Mouse (Mus musculus) forebrain, embryonic 15.5 days (tissue): ENCODE results near the gene Fcgr4. TPM values are rescaled to one million over a fixed set of nuclear protein-coding genes. Genes with fewer than 3 reads are reported as not detected.
A peak's percentile ranks its signal among the peaks of the same experiment; 100 is the strongest.
"Not testable (repeated sequence)": the region's sequence is repeated elsewhere in the genome, so short reads cannot be mapped to it uniquely, and the experiment has no call there.

Experiments
- ATAC-seq: fragments of 200-750 bp; cut with Nextera tagmentation; replicated peaks from 2 replicates; pipeline ENCODE4 v1.8.0; 2017; ENCODE audit warnings: mild to moderate bottlenecking, moderate TSS enrichment, moderate library complexity
- H3K27ac ChIP-seq: fragments of 300-500 bp; sonication (generic); replicated peaks from 2 replicates; pipeline ENCODE4 v1.5.1; 2015; ENCODE audit warnings: mild to moderate bottlenecking, inconsistent platforms
- H3K27me3 ChIP-seq: fragments of 300-500 bp; sonication (generic); 2 replicates; pipeline ENCODE4 v1.6.1; 2015; ENCODE audit warnings: inconsistent platforms
- H3K36me3 ChIP-seq: fragments of 300-500 bp; sonication (generic); 2 replicates; pipeline ENCODE4 v1.6.1; 2015; ENCODE audit warnings: mild to moderate bottlenecking, inconsistent platforms
- H3K4me1 ChIP-seq: fragments of 300-500 bp; sonication (generic); 2 replicates; pipeline ENCODE4 v1.6.1; 2015; ENCODE audit warnings: inconsistent platforms
- H3K4me2 ChIP-seq: fragments of 300-500 bp; sonication (generic); replicated peaks from 2 replicates; pipeline ENCODE4 v1.6.1; 2015; ENCODE audit warnings: mild to moderate bottlenecking, inconsistent platforms
- H3K4me3 ChIP-seq: fragments of 300-500 bp; sonication (generic); 2 replicates; pipeline ENCODE4 v1.5.1; 2015; ENCODE audit warnings: mild to moderate bottlenecking, inconsistent platforms
- H3K9ac ChIP-seq: fragments of 300-500 bp; sonication (generic); replicated peaks from 2 replicates; pipeline ENCODE4 v1.6.1; 2015; ENCODE audit warnings: mild to moderate bottlenecking, inconsistent platforms
- H3K9me3 ChIP-seq: fragments of 300-500 bp; sonication (generic); 2 replicates; pipeline ENCODE4 v1.6.1; 2016; ENCODE audit warnings: inconsistent platforms
- WGBS: fragments of 180-500 bp; shearing (Covaris S2); methylation state at CpG from one replicate; pipeline ENCODE4 v1.1.7; 2015; ENCODE audit warnings: mixed read lengths; 5-methylcytosine and 5-hydroxymethylcytosine counted together
- microRNA-seq: library from miRNA; unstranded; fragments of <30 nt; microRNA quantifications from one replicate; pipeline ENCODE4, GENCODE M21; 2016
- polyA plus RNA-seq: library from polyadenylated mRNA; unstranded; fragments of >200 nt; fragmentation: Nextera tagmentation; extraction: Ambion mirVana; gene quantifications from 2 replicates; pipeline ENCODE4 v1.2.1, GENCODE M21; 2015

Fcgr4 gene
- polyA plus RNA-seq, 1 experiment from 2014 or later = 0.36 TPM

DNA sequence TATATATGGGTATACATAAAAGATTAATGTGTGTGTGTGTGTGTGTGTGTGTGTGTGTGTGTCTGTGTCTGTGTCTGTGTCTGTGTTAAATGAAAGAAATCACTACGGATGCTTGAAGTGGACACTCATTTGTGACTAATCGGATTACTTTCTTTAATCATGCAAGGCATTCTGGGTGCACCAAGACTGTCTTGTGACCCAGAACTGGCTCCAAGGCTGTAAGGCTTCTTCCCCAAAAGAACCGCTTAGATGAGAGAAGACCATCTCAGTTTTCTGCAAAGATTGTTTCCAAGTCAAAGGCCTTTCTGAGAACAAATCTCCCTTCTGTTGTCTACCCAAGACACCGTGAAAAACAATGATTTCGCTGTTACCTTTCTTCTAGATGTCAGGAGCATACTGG, 58.5 kb downstream of the Fcgr4 start:
- not testable (repeated sequence) for H3K27ac ChIP-seq, ATAC-seq, H3K9ac ChIP-seq, H3K36me3 ChIP-seq, H3K4me2 ChIP-seq, H3K9me3 ChIP-seq, H3K4me1 ChIP-seq, H3K4me3 ChIP-seq
- peaks cover 17% of the 10 kb centered on the region for H3K27me3 ChIP-seq
- 42% methylated on average over 5 of the region's 5 CpGs for WGBS

DNA sequence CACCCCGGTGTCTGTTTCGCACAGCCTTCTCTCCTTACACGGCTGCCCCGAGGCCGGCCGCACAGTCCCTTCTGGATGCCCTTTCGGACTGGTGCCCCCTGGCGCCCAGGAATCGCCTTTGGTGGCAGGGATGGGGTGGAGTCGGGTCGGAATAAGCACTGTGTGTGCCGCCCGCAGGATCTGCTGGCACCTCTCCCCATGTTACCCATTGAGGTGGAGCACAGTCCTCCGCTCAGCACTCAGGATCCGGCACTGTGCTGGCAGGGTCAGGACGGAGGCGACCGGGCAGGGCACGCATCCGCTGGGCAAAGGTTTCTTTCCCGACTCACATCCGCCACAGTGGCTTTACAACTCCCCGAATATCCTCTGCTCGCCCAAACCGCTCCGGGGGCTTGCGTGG, 59.2 kb downstream of the Fcgr4 start:
- ATAC-seq = peak; percentile 36
- peak overlapping the region; percentile 27 for H3K4me3 ChIP-seq

GRCm38 (mm10) chr1:171078419-171078818, 59.7 kb downstream of the Fcgr4 start:
- Histone ChIP-seq H3K27me3 (peaks cover 17% of the 10 kb centered on the region), H3K4me3 (peak overlapping the region; percentile 27), H3K4me2 (peak overlapping the region; percentile 41)
- H3K27ac ChIP-seq, ATAC-seq, H3K4me1 ChIP-seq, H3K9me3 ChIP-seq, H3K36me3 ChIP-seq, H3K9ac ChIP-seq: not testable (repeated sequence)
- WGBS = 18% methylated on average over 12 of the region's 12 CpGs

More for the DNA sequence above, 59.2 kb downstream of the Fcgr4 start:
- Histone ChIP-seq H3K27me3 (peaks cover 17% of the 10 kb centered on the region), H3K4me2 (peak overlapping the region; percentile 41)
- not testable (repeated sequence) for H3K9ac ChIP-seq, H3K27ac ChIP-seq, H3K9me3 ChIP-seq, H3K36me3 ChIP-seq, H3K4me1 ChIP-seq
- 6% methylated on average over 20 of the region's 27 CpGs for WGBS

- not testable (repeated sequence) for H3K9me3 ChIP-seq, H3K36me3 ChIP-seq, H3K27me3 ChIP-seq, H3K9ac ChIP-seq, H3K27ac ChIP-seq, H3K4me1 ChIP-seq, H3K4me3 ChIP-seq
- 0 out of 2 replicates have a peak overlapping the region, but pooled peaks have one; percentile 23 for H3K4me2 ChIP-seq
- ATAC-seq = peak; percentile 47
- 0% methylated on average over 1 of the region's 35 CpGs for WGBS
These were observed 60.6 kb downstream of the Fcgr4 start for GRCm38 (mm10) chr1:171079345-171079744.

Small RNA genes within 50 kb of the gene (microRNA-seq; reads per million reads assigned to microRNA genes)
- gene Gm27552 (not detected), gene Mir6546 (0.88 reads per million)

Other genes with a start within 250 kb of the Fcgr4 start
- gene Atf6, start 151.1 kb upstream of the Fcgr4 start, polyA plus RNA-seq = 7.6 and 7.7 TPM in 2 replicates
- 0.22 and 0.40 TPM in 2 replicates for gene Gm26620, start 133.9 kb upstream of the Fcgr4 start, polyA plus RNA-seq
- gene Dusp12, start 133.4 kb upstream of the Fcgr4 start, polyA plus RNA-seq = 36.4 and 36.8 TPM in 2 replicates
- 0.22 and 0.28 TPM in 2 replicates for gene Fcrlb, start 106.0 kb upstream of the Fcgr4 start, polyA plus RNA-seq
- gene Fcrla, start 91.3 kb upstream of the Fcgr4 start, polyA plus RNA-seq = not detected in 2 replicates
- gene Fcgr2b, start 42.4 kb upstream of the Fcgr4 start, polyA plus RNA-seq = 1.0 and 1.1 TPM in 2 replicates
- 8.7 and 8.8 TPM in 2 replicates for gene Fcgr3, start 46.0 kb downstream of the Fcgr4 start, polyA plus RNA-seq
- gene Cfap126, start 95.0 kb downstream of the Fcgr4 start, polyA plus RNA-seq = 4.0 and 10.3 TPM in 2 replicates
- 211 and 213 TPM in 2 replicates for gene Sdhc, start 131.7 kb downstream of the Fcgr4 start, polyA plus RNA-seq
- gene Mpz, start 131.8 kb downstream of the Fcgr4 start, polyA plus RNA-seq = 0.23 TPM in 1 of 2 replicates, not detected in the other
- 7.1 and 9.8 TPM in 2 replicates for gene Pcp4l1, start 177.3 kb downstream of the Fcgr4 start, polyA plus RNA-seq
- 0.22 and 0.38 TPM in 2 replicates for gene Nr1i3, start 195.1 kb downstream of the Fcgr4 start, polyA plus RNA-seq
- gene Tomm40l, start 203.6 kb downstream of the Fcgr4 start, polyA plus RNA-seq = 42.0 and 46.6 TPM in 2 replicates
- gene Apoa2, start 206.1 kb downstream of the Fcgr4 start, polyA plus RNA-seq = 1.8 and 4.2 TPM in 2 replicates
- 19.6 and 22.0 TPM in 2 replicates for gene Fcer1g, start 215.4 kb downstream of the Fcgr4 start, polyA plus RNA-seq
- 8.1 and 8.3 TPM in 2 replicates for gene Adamts4, start 231.5 kb downstream of the Fcgr4 start, polyA plus RNA-seq
- gene Ndufs2, start 232.5 kb downstream of the Fcgr4 start, polyA plus RNA-seq = 215 and 221 TPM in 2 replicates